Mouse (Mus musculus) stomach, postnatal 0 days (tissue): ENCODE data around the gene Armc5.

Source experiments
- CTCF ChIP-seq: IDR thresholded peaks from 2 replicates; pipeline ENCODE4 v1.5.1; 2016; ENCODE audit warnings: antibody characterized with exemption, low read depth, mild to moderate bottlenecking, moderate library complexity
- EP300 ChIP-seq: optimal IDR thresholded peaks from 2 replicates; pipeline ENCODE3; 2016; ENCODE audit warnings: antibody characterized with exemption

DNA sequence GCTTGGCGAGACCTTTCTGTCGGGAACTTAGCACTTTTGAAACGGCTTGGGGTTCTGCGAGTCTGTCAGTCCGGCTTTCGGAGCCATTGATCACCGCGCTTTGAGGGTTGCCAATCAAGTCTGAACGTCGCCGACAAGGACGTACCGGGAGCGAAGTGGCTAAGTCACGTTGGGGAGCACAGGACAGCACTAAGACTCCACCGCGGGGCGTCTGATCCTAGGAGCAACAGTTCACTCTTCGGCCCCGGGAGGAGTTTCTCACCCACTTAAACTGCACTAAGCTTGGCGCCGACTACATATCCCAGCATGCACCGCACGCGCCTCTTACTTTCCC is 418 bp downstream of the Armc5 start:
- TF ChIP-seq CTCF (no peak), EP300 (peak; percentile 48)
